Mouse (Mus musculus) embryonic facial prominence, embryonic 14.5 days (tissue): ENCODE results near the gene Apobec2. TPM values are rescaled to one million over a fixed set of nuclear protein-coding genes. Genes with fewer than 3 reads are reported as not detected.

ENCODE experiments used
- ATAC-seq: fragments of 200-750 bp; cut with Nextera tagmentation; 2 replicates; pipeline ENCODE4 v1.8.0; 2017; ENCODE audit warnings: low read depth, moderate number of reproducible peaks, moderate TSS enrichment
- DNase-seq: peaks from one replicate; pipeline ENCODE4 v3.0.0-alpha.2; 2015; ENCODE audit warnings: low spot score
- H3K27ac ChIP-seq: fragments of 300-500 bp; sonication (generic); replicated peaks from 2 replicates; pipeline ENCODE4 v1.5.1; 2014; ENCODE audit warnings: low read depth, mild to moderate bottlenecking, low read length, moderate library complexity
- H3K27me3 ChIP-seq: fragments of 300-500 bp; sonication (generic); replicated peaks from 2 replicates; pipeline ENCODE4 v1.6.1; 2014; ENCODE audit warnings: low read length; ENCODE audit not compliant: control insufficient read depth, insufficient read depth
- H3K36me3 ChIP-seq: fragments of 300-500 bp; sonication (generic); 2 replicates; pipeline ENCODE4 v1.6.1; 2014; ENCODE audit warnings: low read length, mixed read lengths; ENCODE audit not compliant: control insufficient read depth, insufficient read depth
- H3K4me1 ChIP-seq: fragments of 300-500 bp; sonication (generic); 2 replicates; pipeline ENCODE4 v1.6.1; 2014; ENCODE audit warnings: antibody characterized with exemption, low read length; ENCODE audit not compliant: control insufficient read depth, insufficient read depth
- H3K4me2 ChIP-seq: fragments of 300-500 bp; sonication (generic); 2 replicates; pipeline ENCODE4 v1.6.1; 2014; ENCODE audit warnings: low read depth, mild to moderate bottlenecking, low read length, moderate library complexity, mixed read lengths
- H3K4me3 ChIP-seq: fragments of 300-500 bp; sonication (generic); 2 replicates; pipeline ENCODE4 v1.5.1; 2014; ENCODE audit warnings: low read depth, mild to moderate bottlenecking, low read length
- H3K9ac ChIP-seq: fragments of 300-500 bp; sonication (generic); 2 replicates; pipeline ENCODE4 v1.6.1; 2014; ENCODE audit warnings: low read depth, mild to moderate bottlenecking, low read length, moderate library complexity, mixed read lengths
- H3K9me3 ChIP-seq: fragments of 300-500 bp; sonication (generic); 2 replicates; pipeline ENCODE4 v1.6.1; 2016; ENCODE audit warnings: low read length; ENCODE audit not compliant: control insufficient read depth
- WGBS: fragments of 180-500 bp; shearing (Covaris S2); extraction: QIAGEN DNeasy Blood & Tissue Kit; methylation state at CpG from one replicate; pipeline ENCODE4 v1.1.7; 2014; 5-methylcytosine and 5-hydroxymethylcytosine counted together
- polyA plus RNA-seq: library from polyadenylated mRNA; unstranded; fragments of >200 nt; fragmentation: Nextera tagmentation; extraction: Ambion mirVana; gene quantifications from 2 replicates; pipeline ENCODE4 v1.2.1, GENCODE M21; 2014

Apobec2 gene
- polyA plus RNA-seq, 1 experiment from 2014 or later: 104 TPM

DNA sequence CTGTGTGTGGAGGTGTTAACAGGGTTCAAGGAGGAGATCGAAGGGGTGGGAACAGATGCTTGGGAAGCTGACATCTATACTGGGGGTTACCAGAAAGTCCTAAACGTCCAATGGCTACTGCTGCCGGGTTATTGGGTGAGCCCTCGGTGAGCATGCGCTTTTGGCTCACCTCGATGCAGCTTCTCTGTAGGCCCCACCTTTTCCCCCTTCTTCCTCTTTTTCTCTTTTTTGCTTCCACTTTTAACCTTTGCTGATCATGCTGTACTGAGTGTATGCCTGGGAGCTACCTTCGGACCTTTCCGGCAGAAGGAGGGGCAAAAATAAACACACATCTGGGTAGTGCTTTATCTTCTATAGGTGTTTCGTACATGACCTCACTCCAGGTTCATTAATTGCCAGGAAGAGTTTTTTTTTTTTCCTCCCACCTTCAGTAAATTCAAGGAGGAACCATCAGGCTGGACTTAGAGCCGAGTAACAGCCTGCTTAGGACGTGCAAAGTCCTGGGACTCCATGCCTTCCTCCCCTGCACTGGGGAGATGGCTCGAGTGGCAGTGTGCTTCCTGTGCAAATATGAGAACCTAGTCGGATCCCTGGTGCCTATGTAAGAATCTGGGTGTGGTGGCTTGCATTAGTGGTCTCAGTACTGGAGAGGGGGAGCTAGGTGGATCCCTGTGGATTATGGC lies 25.4 kb upstream of the Apobec2 start:
- WGBS: 79% methylated on average over 13 of the region's 13 CpGs
- Histone ChIP-seq H3K4me2 (no peak overlapping the region), H3K4me1 (no peaks in the 10 kb centered on the region), H3K27me3 (no peaks in the 10 kb centered on the region), H3K4me3 (no peak overlapping the region), H3K9ac (no peak overlapping the region), H3K9me3 (no peaks in the 10 kb centered on the region), H3K36me3 (no peaks in the 10 kb centered on the region), H3K27ac (no peak overlapping the region)
- ATAC-seq: no peak
- DNase-seq: no peak

DNA sequence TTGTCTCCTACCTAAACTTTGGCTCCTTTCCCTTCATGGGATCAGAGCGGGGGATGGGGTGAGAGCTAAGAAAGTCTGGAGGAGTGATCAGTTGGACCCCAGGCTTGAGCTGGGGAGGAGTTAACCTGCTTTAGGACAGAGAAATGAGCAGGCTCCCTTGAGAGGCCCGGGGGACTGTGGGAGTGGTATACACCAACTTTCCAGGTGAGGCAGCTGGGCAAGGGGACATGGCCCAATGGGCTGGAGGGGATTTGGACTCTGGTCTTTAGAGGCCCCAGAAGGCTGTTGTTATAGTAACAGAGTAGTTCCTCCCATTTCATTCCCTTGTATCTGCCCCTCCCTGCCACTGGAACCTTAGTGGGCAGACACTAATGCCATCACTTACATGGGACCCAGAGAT lies 23.2 kb upstream of the Apobec2 start:
- 92% methylated on average over 2 of the region's 2 CpGs for WGBS
- Histone ChIP-seq H3K27me3 (no peaks in the 10 kb centered on the region), H3K4me2 (no peak overlapping the region), H3K36me3 (no peaks in the 10 kb centered on the region), H3K4me3 (no peak overlapping the region), H3K9ac (no peak overlapping the region), H3K9me3 (no peaks in the 10 kb centered on the region), H3K27ac (no peak overlapping the region), H3K4me1 (no peaks in the 10 kb centered on the region)
- ATAC-seq (no peak), DNase-seq (no peak)

DNA sequence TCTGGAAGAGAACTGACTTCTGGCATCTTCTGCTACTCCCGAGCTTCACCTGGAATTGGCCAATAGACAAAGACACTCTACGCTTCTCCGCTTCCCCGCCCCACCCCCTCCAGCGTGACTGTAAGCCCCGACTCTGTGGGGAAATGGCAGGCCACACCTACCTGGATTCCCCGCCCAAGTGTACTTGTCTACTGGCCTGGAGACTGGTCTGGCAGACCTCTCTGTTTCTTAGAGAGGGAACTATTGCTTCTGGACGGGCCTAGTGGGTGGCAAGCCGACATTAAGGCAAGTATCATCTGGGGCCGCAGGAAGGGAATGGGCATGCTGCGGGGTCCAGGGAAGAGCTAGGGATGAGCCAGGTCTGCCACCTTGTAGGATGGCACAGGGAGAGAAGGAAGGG lies 22.0 kb upstream of the Apobec2 start, which contains the start of gene Unc5cl:
Gene Unc5cl (plus strand): TSS at position 214 of the 400 bp plus-strand sequence.
- H3K4me3 ChIP-seq: no peak within 1 kb of the TSS
- DNase-seq: no peak

DNA sequence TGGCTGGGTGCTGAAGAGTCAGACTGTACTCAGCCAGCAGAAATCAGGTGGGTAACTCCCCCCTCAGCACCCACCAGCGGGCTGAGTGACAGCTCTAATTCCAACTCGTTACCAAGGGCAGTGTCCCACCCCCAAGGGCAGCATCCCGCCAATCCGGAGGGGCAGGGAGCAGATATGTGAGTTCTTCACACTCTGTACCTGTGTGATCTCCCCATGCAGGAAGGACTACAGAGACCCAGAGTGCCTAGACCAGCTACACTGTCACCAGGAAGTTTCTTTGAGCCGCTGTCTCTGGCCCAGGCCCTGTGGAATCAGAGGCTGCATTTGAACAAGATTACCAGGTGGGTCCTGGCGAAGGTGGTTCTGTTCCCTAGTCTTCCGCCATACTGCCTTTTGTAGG lies 21.5 kb upstream of the Apobec2 start:
- H3K4me3 ChIP-seq: no peak overlapping the region
- H3K9me3 ChIP-seq: no peaks in the 10 kb centered on the region
- no peaks in the 10 kb centered on the region for H3K36me3 ChIP-seq
- H3K27me3 ChIP-seq: no peaks in the 10 kb centered on the region
- H3K9ac ChIP-seq: no peak overlapping the region
- H3K4me2 ChIP-seq: 0 out of 2 replicates have a peak overlapping the region, but pooled peaks have one; percentile 7
- DNase-seq (no peak), ATAC-seq (no peak)
- no peak overlapping the region for H3K27ac ChIP-seq
- no peaks in the 10 kb centered on the region for H3K4me1 ChIP-seq
- WGBS: 54% methylated on average over 7 of the region's 7 CpGs

More for the DNA sequence above, 22.0 kb upstream of the Apobec2 start, which contains the start of gene Unc5cl:
- WGBS: 57% methylated on average over 11 of the region's 11 CpGs
- Histone ChIP-seq H3K9me3 (no peaks in the 10 kb centered on the region), H3K4me1 (no peaks in the 10 kb centered on the region), H3K9ac (no peak within 1 kb of the TSS), H3K4me2 (0 out of 2 replicates have a peak within 1 kb of the TSS, but pooled peaks have one; percentile 7), H3K27ac (no peak within 1 kb of the TSS), H3K36me3 (no peaks in the 10 kb centered on the region), H3K27me3 (no peaks in the 10 kb centered on the region)
- 0 out of 2 replicates have a peak, but pooled peaks have one; percentile 47 for ATAC-seq

DNA sequence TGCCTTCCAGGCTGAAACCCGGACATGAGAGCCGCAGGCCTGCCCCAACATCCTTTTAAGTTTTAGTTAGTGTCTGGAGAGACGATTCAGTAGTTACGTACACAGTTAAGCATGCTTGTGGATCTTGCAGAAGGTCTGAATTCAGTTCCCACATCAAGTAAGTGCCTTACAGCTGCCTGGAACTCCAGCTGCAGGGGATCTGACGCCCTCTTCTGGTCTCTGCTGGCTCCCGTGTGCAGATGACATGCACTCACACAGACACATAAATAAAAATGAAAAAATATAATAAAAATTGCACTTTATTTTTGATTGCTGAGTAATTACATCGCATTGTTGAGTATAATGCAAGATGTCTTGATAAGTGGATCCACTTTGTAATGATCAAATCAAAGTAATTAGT lies 20.8 kb upstream of the Apobec2 start:
- DNase-seq (no peak), ATAC-seq (no peak)
- Histone ChIP-seq H3K9me3 (no peaks in the 10 kb centered on the region), H3K36me3 (no peaks in the 10 kb centered on the region), H3K9ac (no peak overlapping the region), H3K4me1 (no peaks in the 10 kb centered on the region), H3K4me3 (no peak overlapping the region), H3K27ac (no peak overlapping the region), H3K27me3 (no peaks in the 10 kb centered on the region), H3K4me2 (no peak overlapping the region)
- WGBS: 70% methylated on average over 7 of the region's 7 CpGs

DNA sequence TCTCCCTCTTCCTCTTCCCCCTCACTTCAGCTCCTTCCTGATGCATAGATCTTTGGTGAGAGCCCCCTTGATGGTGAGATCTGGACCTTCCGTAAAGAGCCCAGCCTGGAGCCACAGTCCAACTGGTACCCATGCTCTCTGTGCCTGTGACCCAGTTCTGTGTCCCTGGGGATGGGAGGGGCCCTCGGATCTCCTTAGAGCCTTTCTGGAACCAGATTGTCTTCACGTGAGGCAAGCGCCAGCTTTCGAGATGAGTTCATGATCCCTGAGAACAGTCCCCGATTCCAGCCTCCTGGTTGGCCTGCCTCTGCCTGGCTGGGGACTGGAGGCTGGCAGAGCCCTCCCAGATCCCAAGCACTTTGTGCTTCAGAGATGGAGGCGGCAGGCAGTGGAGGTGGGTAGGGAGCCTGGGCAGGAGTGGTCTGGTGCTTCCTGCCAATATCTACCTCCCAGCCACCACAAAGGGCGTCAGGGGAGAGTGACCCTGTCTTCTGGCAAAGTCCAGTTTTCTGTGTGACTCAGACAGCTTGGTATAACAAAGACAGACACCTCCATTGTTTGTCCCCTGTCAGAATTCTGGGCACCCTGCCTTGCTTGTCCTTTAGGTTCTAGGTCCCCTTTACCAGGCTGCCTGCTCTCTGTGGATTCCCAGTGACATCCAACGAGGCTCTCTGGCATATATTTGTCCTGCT lies 19.2 kb upstream of the Apobec2 start:
- ATAC-seq (no peak), DNase-seq (no peak)
- no peak overlapping the region for H3K27ac ChIP-seq
- no peaks in the 10 kb centered on the region for H3K27me3 ChIP-seq
- no peak overlapping the region for H3K4me2 ChIP-seq
- WGBS: 69% methylated on average over 9 of the region's 9 CpGs
- H3K9me3 ChIP-seq: no peaks in the 10 kb centered on the region
- H3K4me1 ChIP-seq: no peaks in the 10 kb centered on the region
- H3K36me3 ChIP-seq: no peaks in the 10 kb centered on the region
- no peak overlapping the region for H3K9ac ChIP-seq
- no peak overlapping the region for H3K4me3 ChIP-seq

DNA sequence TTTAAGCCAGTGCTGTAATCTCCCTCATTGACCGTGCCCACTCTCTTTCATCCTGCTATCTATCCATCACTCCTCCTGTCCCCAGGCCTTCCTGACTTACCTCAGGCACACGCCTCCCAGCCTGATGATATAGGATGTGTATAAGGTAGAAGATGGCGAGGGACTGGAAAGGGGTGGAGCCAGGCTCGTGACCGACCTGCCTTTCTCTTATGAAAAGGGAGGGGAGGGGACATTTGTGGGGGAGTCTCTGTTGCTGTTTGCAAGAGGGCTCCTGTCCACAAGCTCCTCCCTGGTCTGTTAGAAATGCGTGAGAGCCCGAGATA lies 18.6 kb upstream of the Apobec2 start, which contains the start of gene Tspo2:
Gene Tspo2 (minus strand): TSS at position 170 of the 323 bp plus-strand sequence.
- H3K9me3 ChIP-seq: no peaks in the 10 kb centered on the region
- no peak within 1 kb of the TSS for H3K4me2 ChIP-seq
- no peak within 1 kb of the TSS for H3K4me3 ChIP-seq
- no peaks in the 10 kb centered on the region for H3K36me3 ChIP-seq
- 54% methylated on average over 7 of the region's 7 CpGs for whole genome bisulfite sequencing
- no peak within 1 kb of the TSS for H3K27ac ChIP-seq
- ATAC-seq (no peak), DNase-seq (no peak)
- H3K4me1 ChIP-seq: no peaks in the 10 kb centered on the region
- no peaks in the 10 kb centered on the region for H3K27me3 ChIP-seq
- H3K9ac ChIP-seq: no peak within 1 kb of the TSS

DNA sequence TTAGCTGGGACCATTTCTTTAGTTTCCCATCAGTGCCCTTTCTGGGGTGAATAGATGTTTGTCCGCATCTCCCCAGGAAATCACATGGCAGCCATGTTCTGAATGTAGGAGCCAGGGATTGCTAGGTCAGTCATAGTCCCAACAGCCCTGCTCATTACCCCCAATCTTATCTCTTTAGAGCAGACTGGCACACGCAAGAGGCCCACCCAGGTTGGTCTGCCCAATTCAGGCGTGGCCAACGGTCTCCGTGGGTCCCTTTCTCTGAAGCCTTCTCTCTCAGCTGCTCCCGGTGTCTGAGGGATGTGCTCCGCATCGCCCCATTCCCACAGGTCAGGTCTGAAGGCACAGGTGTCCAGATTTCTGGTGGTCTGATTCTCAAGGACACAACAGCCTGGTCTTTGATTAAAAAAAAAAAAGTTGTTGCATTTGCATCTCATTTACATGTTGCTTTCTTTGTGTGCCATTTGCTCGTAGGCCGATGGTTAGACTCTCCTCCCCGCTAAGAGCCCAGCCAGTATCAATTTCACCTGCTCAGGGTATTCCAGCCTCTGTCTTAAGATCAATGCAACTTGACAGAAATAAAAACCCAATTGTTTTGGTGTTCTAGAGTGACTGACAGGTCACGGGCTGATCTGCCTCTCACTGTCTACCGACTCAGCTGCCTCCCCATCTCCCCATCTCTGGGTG lies 18.1 kb upstream of the Apobec2 start:
- Histone ChIP-seq H3K4me1 (no peaks in the 10 kb centered on the region), H3K9ac (no peak overlapping the region), H3K27ac (no peak overlapping the region), H3K4me3 (no peak overlapping the region), H3K36me3 (no peaks in the 10 kb centered on the region), H3K4me2 (no peak overlapping the region), H3K9me3 (no peaks in the 10 kb centered on the region), H3K27me3 (no peaks in the 10 kb centered on the region)
- ATAC-seq: no peak
- 77% methylated on average over 13 of the region's 13 CpGs for WGBS
- DNase-seq: no peak
